Mouse (Mus musculus) heart, postnatal 0 days (tissue): ENCODE data around the gene St3gal4.

Experiments used
- CTCF ChIP-seq: IDR thresholded peaks from 2 replicates; pipeline ENCODE4 v1.5.1; 2016; ENCODE audit warnings: antibody characterized with exemption, control low read depth, low read depth
- EP300 ChIP-seq: IDR thresholded peaks from 2 replicates; pipeline ENCODE4 v1.6.1; 2016; ENCODE audit warnings: antibody characterized with exemption, low read depth

DNA sequence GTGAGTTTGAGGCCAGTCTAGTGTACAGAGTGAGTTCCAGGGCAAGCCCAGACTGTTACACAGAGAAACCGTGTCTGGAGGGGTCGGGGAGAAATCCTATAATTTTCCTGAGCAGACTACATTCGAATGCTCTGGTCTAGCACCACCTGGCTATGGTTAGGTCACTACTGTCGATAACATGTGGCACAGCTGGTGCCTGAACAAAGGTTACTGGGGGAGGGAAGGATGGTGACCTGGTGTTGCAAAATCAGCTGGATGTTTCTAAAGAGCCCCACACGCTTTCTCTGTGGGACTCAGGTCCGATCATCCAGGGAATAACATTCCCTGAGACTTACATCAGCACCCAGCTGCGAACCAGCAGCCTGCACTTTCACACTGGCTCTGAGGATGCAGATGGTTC, 19.0 kb upstream of the St3gal4 start:
- TF ChIP-seq CTCF, result no peak
- TF ChIP-seq EP300, result no peak
